Mouse (Mus musculus): Measurements from ENCODE around the gene Zic3.

Zic3 gene

DNA sequence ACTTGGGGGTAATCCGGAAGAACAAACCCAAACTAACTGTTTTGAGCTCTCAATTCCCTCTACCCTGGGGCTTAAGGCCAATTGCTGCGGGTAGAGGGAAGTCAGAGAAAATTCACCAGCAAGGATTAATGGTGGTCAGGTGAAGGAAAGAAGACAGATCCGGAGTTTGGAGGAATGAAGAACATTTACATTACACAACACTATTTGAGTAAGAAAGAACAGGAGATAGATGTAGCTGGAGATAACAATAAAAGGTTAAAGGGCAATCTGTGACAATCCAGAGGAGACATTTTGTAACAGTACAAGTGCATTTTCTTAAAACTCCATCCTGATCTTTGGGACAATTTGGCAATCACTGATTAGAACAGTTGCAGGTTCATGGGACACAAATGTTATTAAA lies 19.4 kb downstream of the Zic3 start:
- no peak for DNase-seq (ENCODE audit: low read depth, low spot score)

DNA sequence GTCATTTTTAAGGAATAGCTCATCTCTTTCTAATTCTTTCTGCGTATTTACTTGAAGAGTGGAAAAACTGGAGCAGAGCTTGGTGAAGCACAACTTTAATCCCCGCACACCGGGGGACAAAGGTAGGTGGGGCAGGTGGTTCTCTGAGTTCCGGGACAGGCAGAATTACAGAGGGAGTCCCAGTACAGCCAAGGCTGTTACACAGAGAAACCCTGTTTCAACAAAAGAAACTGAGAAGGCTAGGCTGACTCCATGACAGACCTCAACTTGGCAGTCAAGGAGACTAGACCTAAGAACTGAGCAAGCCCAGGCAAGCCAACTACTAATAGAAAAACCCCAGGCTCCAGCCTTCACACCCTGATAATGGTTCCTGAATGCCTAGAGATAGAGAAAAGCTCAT lies 20.0 kb downstream of the Zic3 start:
- DNase-seq (ENCODE audit: low read depth, low spot score) = no peak
